Mouse (Mus musculus) heart, postnatal 0 days (tissue): Measurements from ENCODE around the gene Ralgps1. TPM values are rescaled to one million over a fixed set of nuclear protein-coding genes. Genes with fewer than 3 reads are reported as not detected.

ENCODE experiments used
- ATAC-seq: fragments of 200-750 bp; cut with Nextera tagmentation; 2 replicates; pipeline ENCODE4 v1.8.0; 2017; ENCODE audit warnings: low read depth, moderate number of reproducible peaks, moderate library complexity; ENCODE audit not compliant: insufficient read depth
- DNase-seq: peaks from one replicate; pipeline ENCODE4 v3.0.0-alpha.2; 2016; ENCODE audit warnings: low spot score
- H3K27ac ChIP-seq: fragments of 300-500 bp; sonication (generic); 2 replicates; pipeline ENCODE4 v1.5.1; 2014; ENCODE audit warnings: low read depth, mild to moderate bottlenecking
- H3K27me3 ChIP-seq: fragments of 300-500 bp; sonication (generic); 2 replicates; pipeline ENCODE4 v1.6.1; 2014; ENCODE audit warnings: low read length, mixed read lengths; ENCODE audit not compliant: control insufficient read depth, insufficient read depth
- H3K36me3 ChIP-seq: fragments of 300-500 bp; sonication (generic); replicated peaks from 2 replicates; pipeline ENCODE4 v1.6.1; 2014; ENCODE audit warnings: low read length, mixed read lengths; ENCODE audit not compliant: control insufficient read depth, insufficient read depth
- H3K4me1 ChIP-seq: fragments of 300-500 bp; sonication (generic); 2 replicates; pipeline ENCODE4 v1.6.1; 2014; ENCODE audit warnings: antibody characterized with exemption; ENCODE audit not compliant: control insufficient read depth, insufficient read depth
- H3K4me2 ChIP-seq: fragments of 300-500 bp; sonication (generic); 2 replicates; pipeline ENCODE4 v1.6.1; 2014; ENCODE audit warnings: low read depth, mild to moderate bottlenecking, low read length, moderate library complexity
- H3K4me3 ChIP-seq: fragments of 300-500 bp; sonication (generic); 2 replicates; pipeline ENCODE4 v1.5.1; 2014; ENCODE audit warnings: low read depth, low read length
- H3K9ac ChIP-seq: fragments of 300-500 bp; sonication (generic); replicated peaks from 2 replicates; pipeline ENCODE4 v1.6.1; 2014; ENCODE audit warnings: low read depth, low read length, mixed read lengths
- H3K9me3 ChIP-seq: fragments of 300-500 bp; sonication (generic); replicated peaks from 2 replicates; pipeline ENCODE4 v1.6.1; 2016; ENCODE audit warnings: low read length; ENCODE audit not compliant: control insufficient read depth
- CTCF ChIP-seq: IDR thresholded peaks from 2 replicates; pipeline ENCODE4 v1.5.1; 2016; ENCODE audit warnings: antibody characterized with exemption, control low read depth, low read depth
- EP300 ChIP-seq: IDR thresholded peaks from 2 replicates; pipeline ENCODE4 v1.6.1; 2016; ENCODE audit warnings: antibody characterized with exemption, low read depth
- WGBS: fragments of 180-500 bp; shearing (Covaris S2); extraction: QIAGEN DNeasy Blood & Tissue Kit; methylation state at CpG from one replicate; pipeline ENCODE4 v1.1.7; 2014; 5-methylcytosine and 5-hydroxymethylcytosine counted together
- microRNA-seq: library from miRNA; unstranded; fragments of <30 nt; microRNA quantifications from one replicate; pipeline ENCODE4, GENCODE M21; 2016
- polyA plus RNA-seq: library from polyadenylated mRNA; unstranded; fragments of >200 nt; fragmentation: Nextera tagmentation; extraction: Ambion mirVana; gene quantifications from 2 replicates; pipeline ENCODE4 v1.2.1, GENCODE M21; 2015
- total RNA-seq: library from RNA; depleted of rRNA; stranded (reverse); fragments of >200 nt; gene quantifications from 2 replicates; pipeline ENCODE4 v1.2.3, GENCODE M21; 2014; ENCODE audit warnings: low replicate concordance; rRNA removed

Ralgps1 gene
- total and polyA plus RNA-seq, 2 experiments from 2014 or later = 3.2 to 6.9 TPM

DNA sequence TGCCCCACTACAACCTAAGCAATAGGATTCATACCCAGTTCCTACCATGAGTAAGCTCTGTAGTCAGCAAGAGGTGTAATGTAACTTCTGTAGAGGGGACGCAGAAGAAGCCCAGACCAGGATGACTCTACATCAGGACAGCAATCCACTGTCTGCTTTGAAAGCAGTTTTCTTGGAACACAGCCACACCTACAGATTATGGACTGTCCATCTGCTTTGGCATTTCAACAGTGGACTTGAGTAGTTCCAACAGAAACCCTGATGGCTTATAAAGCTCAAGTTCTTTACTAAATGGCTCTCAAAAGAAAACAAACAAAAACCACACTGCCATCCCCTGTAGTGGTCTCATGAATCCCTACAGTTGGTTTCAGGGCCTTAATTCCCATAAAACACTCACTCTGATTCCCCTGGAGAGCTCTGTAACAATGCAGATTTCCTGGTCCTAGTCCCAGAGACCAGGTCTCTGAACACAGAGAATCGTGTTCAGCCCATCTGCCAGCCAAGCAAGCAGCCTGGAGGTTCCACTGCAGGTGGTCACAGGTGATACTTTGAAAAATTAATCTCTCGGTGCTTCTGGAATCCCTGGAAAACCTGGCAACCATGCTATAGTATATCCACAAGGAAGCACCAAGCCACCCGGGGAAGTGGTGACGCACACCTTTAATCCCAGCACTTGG is 281.8 kb downstream of the Ralgps1 start:
- DNase-seq (no peak), ATAC-seq (no peak)
- no peak overlapping the region for H3K4me3 ChIP-seq
- no peak overlapping the region for H3K9ac ChIP-seq
- TF ChIP-seq EP300 (no peak), CTCF (no peak)
- H3K27me3 ChIP-seq = no peaks in the 10 kb centered on the region
- peaks cover 12% of the 10 kb centered on the region; the same call in 1 of the 2 replicates for H3K4me1 ChIP-seq
- WGBS = 84% methylated on average over 5 of the region's 5 CpGs
- no peak overlapping the region for H3K27ac ChIP-seq
- H3K36me3 ChIP-seq = no peaks in the 10 kb centered on the region
- H3K4me2 ChIP-seq = no peak overlapping the region
- no peaks in the 10 kb centered on the region for H3K9me3 ChIP-seq

DNA sequence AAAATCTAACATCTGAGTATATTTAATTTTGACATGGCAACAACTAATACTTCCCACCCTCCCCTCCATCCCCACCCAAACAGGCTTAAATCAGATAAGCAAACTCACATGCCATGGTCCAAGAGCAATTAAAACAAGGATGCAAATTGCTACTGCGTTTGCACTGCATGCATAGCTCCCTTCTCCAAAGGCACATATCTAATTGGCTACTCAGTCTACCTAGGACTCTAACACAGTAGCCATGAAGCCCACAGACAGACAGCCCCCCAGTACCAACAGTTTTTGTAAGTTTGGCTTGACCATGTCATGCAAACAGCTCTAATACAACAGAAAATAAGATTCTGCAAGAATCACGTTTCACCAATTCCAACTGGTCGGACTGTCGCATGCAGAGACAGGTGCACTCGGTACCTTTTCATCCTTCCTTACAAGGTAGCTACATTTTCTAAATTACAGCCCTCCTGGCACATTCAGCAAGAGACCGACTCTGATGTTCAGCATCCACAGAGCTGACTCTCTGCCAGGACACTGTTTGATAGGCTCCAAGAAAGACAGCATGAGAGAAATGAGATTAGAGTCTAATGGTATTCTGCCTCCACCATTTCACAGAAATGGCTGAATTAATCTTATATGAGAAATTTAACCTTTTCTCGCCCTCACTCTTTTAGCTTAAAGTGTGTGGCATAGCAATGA is 284.5 kb downstream of the Ralgps1 start:
- no peaks in the 10 kb centered on the region for H3K36me3 ChIP-seq
- no peak overlapping the region for H3K9ac ChIP-seq
- H3K27ac ChIP-seq = no peak overlapping the region
- WGBS = 72% methylated on average over 7 of the region's 7 CpGs
- peaks cover 12% of the 10 kb centered on the region; the same call in 1 of the 2 replicates for H3K4me1 ChIP-seq
- ATAC-seq (no peak), DNase-seq (no peak)
- no peak overlapping the region for H3K4me3 ChIP-seq
- H3K27me3 ChIP-seq = no peaks in the 10 kb centered on the region
- no peak for TF ChIP-seq CTCF
- TF ChIP-seq EP300 = no peak
- H3K4me2 ChIP-seq = no peak overlapping the region
- no peaks in the 10 kb centered on the region for H3K9me3 ChIP-seq

DNA sequence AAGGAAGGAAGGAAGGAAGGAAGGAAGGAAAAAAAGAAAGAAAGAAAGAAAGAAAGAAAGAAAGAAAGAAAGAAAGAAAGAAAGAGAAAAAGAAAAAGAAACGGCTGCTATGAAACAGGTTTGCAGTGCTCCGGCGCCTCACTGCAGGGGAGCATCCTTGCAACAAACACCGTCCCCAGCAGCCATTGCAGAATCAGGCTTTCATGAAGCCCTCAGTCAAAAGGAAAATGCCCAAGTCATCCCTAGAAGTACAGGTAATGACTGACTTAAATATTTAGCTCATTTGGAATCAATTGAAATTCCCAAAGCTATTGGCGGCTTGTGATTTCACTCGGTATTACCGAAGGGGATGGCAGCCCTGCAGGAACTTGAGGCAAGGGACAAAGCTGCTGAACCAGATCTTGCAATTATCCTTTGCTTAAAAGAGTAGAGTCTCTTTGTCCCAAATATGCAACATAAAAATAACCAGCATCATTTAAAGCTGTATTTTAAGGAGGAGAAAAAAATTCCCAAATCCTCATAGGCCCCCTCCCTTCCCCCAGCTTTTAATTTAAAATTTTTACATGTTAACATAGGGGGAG is 285.2 kb downstream of the Ralgps1 start:
- Histone ChIP-seq H3K9me3 (no peaks in the 10 kb centered on the region), H3K4me1 (peaks cover 7% of the 10 kb centered on the region; the same call in 1 of the 2 replicates), H3K27me3 (no peaks in the 10 kb centered on the region), H3K4me3 (no peak overlapping the region), H3K36me3 (no peaks in the 10 kb centered on the region), H3K4me2 (no peak overlapping the region), H3K9ac (no peak overlapping the region), H3K27ac (no peak overlapping the region)
- no peak for ATAC-seq
- no peak for DNase-seq
- WGBS = 74% methylated on average over 7 of the region's 7 CpGs
- TF ChIP-seq CTCF (no peak), EP300 (no peak)

DNA sequence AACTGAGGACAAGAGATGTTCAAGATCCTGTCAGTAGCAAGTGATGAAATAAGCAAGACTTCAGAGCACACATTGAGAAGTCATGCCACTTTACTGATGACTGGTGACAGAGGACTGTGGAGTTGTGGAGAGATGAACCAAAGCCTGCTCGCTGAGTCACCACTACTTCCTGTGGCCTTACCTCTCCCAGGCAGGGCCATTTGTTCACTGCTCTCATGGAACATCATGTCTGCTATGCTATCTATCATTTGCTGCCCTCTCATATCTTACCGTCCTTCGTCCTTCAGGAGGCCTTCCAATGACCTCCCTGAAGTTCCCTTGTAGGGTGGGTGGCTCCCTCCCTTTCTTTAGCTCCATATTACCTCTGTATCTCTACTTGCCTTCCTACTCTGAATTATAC is 287.1 kb downstream of the Ralgps1 start:
- Histone ChIP-seq H3K9ac (no peak overlapping the region), H3K4me2 (no peak overlapping the region)

More for the DNA sequence above, 287.1 kb downstream of the Ralgps1 start:
- ATAC-seq (no peak), DNase-seq (no peak)
- no peak for TF ChIP-seq EP300
- TF ChIP-seq CTCF = no peak
- Histone ChIP-seq H3K36me3 (no peaks in the 10 kb centered on the region), H3K27me3 (no peaks in the 10 kb centered on the region), H3K4me1 (0 out of 2 replicates have a peak, but pooled peaks cover 4% of the 10 kb centered on the region), H3K27ac (no peak overlapping the region), H3K4me3 (no peak overlapping the region), H3K9me3 (no peaks in the 10 kb centered on the region)
- WGBS = 44% methylated on average over 3 of the region's 3 CpGs

Small RNA genes within 50 kb of the gene (microRNA-seq; reads per million reads assigned to microRNA genes)
- not detected for gene Gm25998

Other genes with a start within 250 kb of the Ralgps1 start
- gene Garnl3, start 239.8 kb downstream of the Ralgps1 start, total RNA-seq = 4.0 and 6.3 TPM in 2 replicates
- 6.1 TPM in 2 replicates for gene Garnl3, start 239.8 kb downstream of the Ralgps1 start, polyA plus RNA-seq
- 124 and 149 TPM in 2 replicates for gene Angptl2, start 155.4 kb downstream of the Ralgps1 start, total RNA-seq
- gene Angptl2, start 155.4 kb downstream of the Ralgps1 start, polyA plus RNA-seq = 58.0 and 66.5 TPM in 2 replicates
- gene Zbtb34, start 59.8 kb upstream of the Ralgps1 start, total RNA-seq = 8.9 and 16.7 TPM in 2 replicates
- gene Zbtb34, start 59.8 kb upstream of the Ralgps1 start, polyA plus RNA-seq = 1.9 and 2.1 TPM in 2 replicates
- gene Zbtb43, start 97.1 kb upstream of the Ralgps1 start, total RNA-seq = 10.5 and 11.8 TPM in 2 replicates
- gene Zbtb43, start 97.1 kb upstream of the Ralgps1 start, polyA plus RNA-seq = 11.5 and 12.3 TPM in 2 replicates